Mouse (Mus musculus) kidney, embryonic 14.5 days (tissue): ENCODE results near the gene Olfr490. TPM values are rescaled to one million over a fixed set of nuclear protein-coding genes. Genes with fewer than 3 reads are reported as not detected.

Experiments
- ATAC-seq: fragments of 200-750 bp; cut with Nextera tagmentation; 2 replicates; pipeline ENCODE4 v1.8.0; 2017; ENCODE audit warnings: moderate number of reproducible peaks, mild to moderate bottlenecking, moderate TSS enrichment, moderate library complexity; ENCODE audit not compliant: low FRiP score, low TSS enrichment
- H3K27ac ChIP-seq: fragments of 300-500 bp; sonication (generic); 2 replicates; pipeline ENCODE4 v1.5.1; 2014; ENCODE audit warnings: low read depth, mild to moderate bottlenecking, low read length, moderate library complexity, mixed read lengths
- H3K27me3 ChIP-seq: fragments of 300-500 bp; sonication (generic); 2 replicates; pipeline ENCODE4 v1.6.1; 2014; ENCODE audit warnings: mild to moderate bottlenecking, low read length; ENCODE audit not compliant: control insufficient read depth, insufficient read depth
- H3K36me3 ChIP-seq: fragments of 300-500 bp; sonication (generic); 2 replicates; pipeline ENCODE4 v1.6.1; 2014; ENCODE audit warnings: low read length, mixed read lengths; ENCODE audit not compliant: control insufficient read depth, insufficient read depth
- H3K4me1 ChIP-seq: fragments of 300-500 bp; sonication (generic); 2 replicates; pipeline ENCODE4 v1.6.1; 2014; ENCODE audit warnings: low read length, mixed read lengths; ENCODE audit not compliant: control insufficient read depth, insufficient read depth
- H3K4me2 ChIP-seq: fragments of 300-500 bp; sonication (generic); replicated peaks from 2 replicates; pipeline ENCODE4 v1.6.1; 2014; ENCODE audit warnings: low read depth, mild to moderate bottlenecking, low read length
- H3K4me3 ChIP-seq: fragments of 300-500 bp; sonication (generic); 2 replicates; pipeline ENCODE4 v1.5.1; 2014; ENCODE audit warnings: mild to moderate bottlenecking, low read length
- H3K9ac ChIP-seq: fragments of 300-500 bp; sonication (generic); 2 replicates; pipeline ENCODE4 v1.6.1; 2014; ENCODE audit warnings: low read depth, mild to moderate bottlenecking, low read length, moderate library complexity
- H3K9me3 ChIP-seq: fragments of 300-500 bp; sonication (generic); 2 replicates; pipeline ENCODE4 v1.6.1; 2016; ENCODE audit warnings: low read length; ENCODE audit not compliant: control insufficient read depth
- WGBS: fragments of 180-500 bp; shearing (Covaris S2); extraction: QIAGEN DNeasy Blood & Tissue Kit; methylation state at CpG from one replicate; pipeline ENCODE4 v1.1.7; 2014; 5-methylcytosine and 5-hydroxymethylcytosine counted together
- polyA plus RNA-seq: library from polyadenylated mRNA; unstranded; fragments of >200 nt; fragmentation: Nextera tagmentation; extraction: Ambion mirVana; gene quantifications from 2 replicates; pipeline ENCODE4 v1.2.1, GENCODE M21; 2014

Gene Olfr490
- not detected in 2 replicates for polyA plus RNA-seq

GRCm38 (mm10) chr7:108288834-108289233, at the start of gene Olfr490:
Gene Olfr490 (minus strand): TSS chr7:108288934.
- Histone ChIP-seq H3K36me3 (no peaks in the 10 kb centered on the region), H3K9me3 (no peaks in the 10 kb centered on the region), H3K9ac (no peak within 1 kb of the TSS), H3K4me1 (no peaks in the 10 kb centered on the region), H3K4me3 (no peak within 1 kb of the TSS), H3K4me2 (no peak within 1 kb of the TSS), H3K27ac (no peak within 1 kb of the TSS), H3K27me3 (no peaks in the 10 kb centered on the region)
- ATAC-seq = no peak

GRCm38 (mm10) chr7:108323574-108323973, 34.8 kb upstream of the Olfr490 start, which contains the start of gene Olfr492:
Gene Olfr492 (minus strand): TSS chr7:108323674.
- no peaks in the 10 kb centered on the region for H3K36me3 ChIP-seq
- ATAC-seq = no peak
- H3K9ac ChIP-seq = no peak within 1 kb of the TSS
- H3K9me3 ChIP-seq = no peaks in the 10 kb centered on the region
- 79% methylated on average over 2 of the region's 2 CpGs for WGBS
- H3K4me2 ChIP-seq = no peak within 1 kb of the TSS
- no peak within 1 kb of the TSS for H3K4me3 ChIP-seq
- H3K27me3 ChIP-seq = no peaks in the 10 kb centered on the region
- no peaks in the 10 kb centered on the region for H3K4me1 ChIP-seq
- no peak within 1 kb of the TSS for H3K27ac ChIP-seq

- Histone ChIP-seq H3K4me1 (no peaks in the 10 kb centered on the region), H3K36me3 (no peaks in the 10 kb centered on the region), H3K4me3 (no peak within 1 kb of the TSS), H3K4me2 (no peak within 1 kb of the TSS), H3K9me3 (no peaks in the 10 kb centered on the region), H3K27ac (no peak within 1 kb of the TSS), H3K9ac (no peak within 1 kb of the TSS), H3K27me3 (no peaks in the 10 kb centered on the region)
- no peak for ATAC-seq
- 61% methylated on average over 1 of the region's 1 CpGs for WGBS
These were observed 24.4 kb upstream of the Olfr490 start, which contains the start of gene Olfr491 for GRCm38 (mm10) chr7:108313151-108313550. Gene Olfr491 (plus strand): TSS chr7:108313451.

- no peaks in the 10 kb centered on the region for H3K9me3 ChIP-seq
- H3K4me2 ChIP-seq = no peak within 1 kb of the TSS
- no peak within 1 kb of the TSS for H3K4me3 ChIP-seq
- no peaks in the 10 kb centered on the region for H3K36me3 ChIP-seq
- H3K27ac ChIP-seq = no peak within 1 kb of the TSS
- H3K9ac ChIP-seq = no peak within 1 kb of the TSS
- H3K27me3 ChIP-seq = no peaks in the 10 kb centered on the region
- no peaks in the 10 kb centered on the region for H3K4me1 ChIP-seq
- no peak for ATAC-seq
These were observed 30.5 kb downstream of the Olfr490 start, which contains the start of gene Olfr488 for GRCm38 (mm10) chr7:108258247-108258646. Gene Olfr488 (minus strand): TSS chr7:108258347.

Other genes with a start within 250 kb of the Olfr490 start
- gene Olfr479, start 238.2 kb downstream of the Olfr490 start, polyA plus RNA-seq = not detected in 2 replicates
- not detected in 2 replicates for gene Olfr480, start 221.6 kb downstream of the Olfr490 start, polyA plus RNA-seq
- not detected in 2 replicates for gene Olfr481, start 209.1 kb downstream of the Olfr490 start, polyA plus RNA-seq
- gene Olfr482, start 191.3 kb downstream of the Olfr490 start, polyA plus RNA-seq = 0.09 TPM in 1 of 2 replicates, not detected in the other
- not detected in 2 replicates for gene Olfr483, start 188.1 kb downstream of the Olfr490 start, polyA plus RNA-seq
- gene Olfr484, start 161.5 kb downstream of the Olfr490 start, polyA plus RNA-seq = not detected in 2 replicates
- not detected in 2 replicates for gene Olfr485, start 129.1 kb downstream of the Olfr490 start, polyA plus RNA-seq
- not detected in 2 replicates for gene Olfr486, start 116.2 kb downstream of the Olfr490 start, polyA plus RNA-seq
- gene Olfr487, start 74.3 kb downstream of the Olfr490 start, polyA plus RNA-seq = not detected in 2 replicates
- not detected in 2 replicates for gene Olfr488, start 30.6 kb downstream of the Olfr490 start, polyA plus RNA-seq
- gene Olfr491, start 24.5 kb upstream of the Olfr490 start, polyA plus RNA-seq = not detected in 2 replicates
- not detected in 2 replicates for gene Olfr492, start 34.7 kb upstream of the Olfr490 start, polyA plus RNA-seq
- gene Olfr493, start 58.0 kb upstream of the Olfr490 start, polyA plus RNA-seq = not detected in 2 replicates
- not detected in 2 replicates for gene Olfr494, start 76.4 kb upstream of the Olfr490 start, polyA plus RNA-seq
- not detected in 2 replicates for gene Olfr495, start 104.2 kb upstream of the Olfr490 start, polyA plus RNA-seq
- not detected in 2 replicates for gene Olfr497, start 131.5 kb upstream of the Olfr490 start, polyA plus RNA-seq
- gene Olfr498, start 176.4 kb upstream of the Olfr490 start, polyA plus RNA-seq = not detected in 2 replicates
- gene Olfr502, start 236.1 kb upstream of the Olfr490 start, polyA plus RNA-seq = not detected in 2 replicates